Mouse (Mus musculus) layer of hippocampus, postnatal 10 days (tissue): ENCODE results near the gene Uck2. TPM values are rescaled to one million over a fixed set of nuclear protein-coding genes. Genes with fewer than 3 reads are reported as not detected.

Source experiments
- DNase-seq, 2 experiments: peaks; one replicate each; pipeline ENCODE4 v3.0.0; 2021; ENCODE audit warnings: low spot score in 2 of 2
- microRNA-seq, 2 experiments: library from miRNA; unstranded; fragments of <30 nt; microRNA quantifications; one replicate each; pipeline ENCODE4 v1.2.0; 2021
- total RNA-seq, 2 experiments: library from RNA; stranded (reverse); gene quantifications; 2 replicates each; pipeline ENCODE4 v1.2.3; 2021

Uck2 gene
- total RNA-seq, 2 experiments from 2014 or later, result 69.5 to 69.9 TPM

- DNase-seq, result no peak
These were observed 69.7 kb downstream of the Uck2 start for GRCm38 (mm10) chr1:167215460-167215859.

GRCm38 (mm10) chr1:167212710-167213109, 72.4 kb downstream of the Uck2 start:
- DNase-seq, result no peak

GRCm38 (mm10) chr1:167211979-167212614, 73.0 kb downstream of the Uck2 start:
- DNase-seq, result peak; percentile 75 to 83

- no peak for DNase-seq
These were observed 76.3 kb downstream of the Uck2 start for GRCm38 (mm10) chr1:167208816-167209215.

- DNase-seq, result no peak
These were observed 79.9 kb downstream of the Uck2 start for GRCm38 (mm10) chr1:167205177-167205750.

- no peak for DNase-seq
These were observed 80.7 kb downstream of the Uck2 start for GRCm38 (mm10) chr1:167204421-167204820.

- DNase-seq, result peak in 1 of 2 experiments; percentile 21
These were observed 90.4 kb downstream of the Uck2 start for GRCm38 (mm10) chr1:167194766-167195165.

- no peak for DNase-seq
These were observed 97.3 kb downstream of the Uck2 start for GRCm38 (mm10) chr1:167187791-167188190.

GRCm38 (mm10) chr1:167181919-167182616, 103.1 kb downstream of the Uck2 start:
- peak in 1 of 2 experiments; percentile 11 for DNase-seq

Small RNA genes lying within 50 kb of the gene (microRNA-seq; reads per million reads assigned to microRNA genes)
- gene Mir6347, result 0 reads per million in 2 experiments

Other genes with a start within 250 kb of the Uck2 start
- 10 to 100 TPM; 38.4 to 45.1 TPM for gene Tmco1, start 23.1 kb upstream of the Uck2 start, total RNA-seq
- 10 to 100 TPM; 24.5 to 27.8 TPM for gene Aldh9a1, start 64.7 kb upstream of the Uck2 start, total RNA-seq
- 100 to 1,000 TPM; 127 to 141 TPM for gene Mgst3, start 108.5 kb upstream of the Uck2 start, total RNA-seq
- gene Lrrc52, start 181.5 kb upstream of the Uck2 start, total RNA-seq, result not detected